Mouse (Mus musculus) gastrocnemius, adult 8-10 months (tissue): ENCODE data around the gene Ostn. TPM values are rescaled to one million over a fixed set of nuclear protein-coding genes. Genes with fewer than 3 reads are reported as not detected.
"Not testable (repeated sequence)": the region's sequence is repeated elsewhere in the genome, so short reads cannot be mapped to it uniquely, and the experiment has no call there.

ENCODE experiments used
- DNase-seq, 2 experiments: peaks; one replicate each; pipeline ENCODE4 v3.0.0; 2022; ENCODE audit warnings: low spot score in 2 of 2
- total RNA-seq, 4 experiments: library from RNA; stranded (reverse); gene quantifications; 2 replicates each; pipeline ENCODE4 v1.2.4; 2022

Ostn gene
- 100 to 1,000 TPM in 3 of 4 experiments, 10 to 100 TPM in 1; 84.0 to 151 (median 108) TPM for total RNA-seq

- not testable (repeated sequence) for DNase-seq
Measured at GRCm38 (mm10) chr16:27307189-27307588, at the start of gene Ostn. Ostn (plus strand) TSS chr16:27307489.

GRCm38 (mm10) chr16:27268748-27269147 lies 38.5 kb upstream of the Ostn start:
- no peak for DNase-seq

GRCm38 (mm10) chr16:27287410-27287809 lies 19.9 kb upstream of the Ostn start:
- DNase-seq: no peak

GRCm38 (mm10) chr16:27296508-27296907 lies 10.8 kb upstream of the Ostn start:
- no peak for DNase-seq

- DNase-seq: no peak
Measured at GRCm38 (mm10) chr16:27296929-27297328, 10.4 kb upstream of the Ostn start.

GRCm38 (mm10) chr16:27319099-27319498 lies 11.8 kb downstream of the Ostn start:
- DNase-seq: no peak

GRCm38 (mm10) chr16:27322047-27322446 lies 14.8 kb downstream of the Ostn start:
- DNase-seq: no peak

GRCm38 (mm10) chr16:27326463-27326862 lies 19.2 kb downstream of the Ostn start:
- DNase-seq: no peak

GRCm38 (mm10) chr16:27347521-27347920 lies 40.2 kb downstream of the Ostn start:
- DNase-seq: no peak

GRCm38 (mm10) chr16:27348359-27348758 lies 41.1 kb downstream of the Ostn start:
- DNase-seq: no peak

GRCm38 (mm10) chr16:27349235-27349634 lies 41.9 kb downstream of the Ostn start:
- DNase-seq: no peak

- no peak for DNase-seq
Measured at GRCm38 (mm10) chr16:27349878-27350532, 42.7 kb downstream of the Ostn start.

- DNase-seq: no peak
Measured at GRCm38 (mm10) chr16:27354464-27354863, 47.2 kb downstream of the Ostn start.

- DNase-seq: no peak
Measured at GRCm38 (mm10) chr16:27360059-27360458, 52.8 kb downstream of the Ostn start.

- DNase-seq: no peak
Measured at GRCm38 (mm10) chr16:27370191-27370590, 62.9 kb downstream of the Ostn start, which contains the start of gene Uts2b. Uts2b (minus strand) TSS chr16:27370239.

- no peak for DNase-seq
Measured at GRCm38 (mm10) chr16:27370700-27371099, 63.4 kb downstream of the Ostn start.

GRCm38 (mm10) chr16:27374139-27374538 lies 66.8 kb downstream of the Ostn start:
- DNase-seq: no peak

- DNase-seq: no peak
Measured at GRCm38 (mm10) chr16:27375318-27375717, 68.0 kb downstream of the Ostn start.

GRCm38 (mm10) chr16:27376556-27376955 lies 69.3 kb downstream of the Ostn start:
- no peak for DNase-seq

GRCm38 (mm10) chr16:27382217-27382616 lies 74.9 kb downstream of the Ostn start:
- no peak for DNase-seq

GRCm38 (mm10) chr16:27384893-27385603 lies 77.8 kb downstream of the Ostn start:
- DNase-seq: no peak

GRCm38 (mm10) chr16:27385649-27386048 lies 78.4 kb downstream of the Ostn start:
- no peak for DNase-seq

GRCm38 (mm10) chr16:27386850-27387407 lies 79.6 kb downstream of the Ostn start:
- no peak for DNase-seq
